Mouse (Mus musculus) layer of hippocampus, adult 18-20 months (tissue): Measurements from ENCODE around the gene Bbx. TPM values are rescaled to one million over a fixed set of nuclear protein-coding genes. Genes with fewer than 3 reads are reported as not detected.
A peak's percentile ranks its signal among the peaks of the same experiment; 100 is the strongest.

Experiments
- DNase-seq, 2 experiments: peaks; one replicate each; pipeline ENCODE4 v3.0.0; 2022; ENCODE audit warnings: low spot score in 2 of 2
- total RNA-seq, 2 experiments: library from RNA; stranded (reverse); gene quantifications; 2 replicates each; pipeline ENCODE4 v1.2.3; 2021

Bbx gene
- total RNA-seq, 2 experiments from 2014 or later: 28.0 to 30.0 TPM

DNA sequence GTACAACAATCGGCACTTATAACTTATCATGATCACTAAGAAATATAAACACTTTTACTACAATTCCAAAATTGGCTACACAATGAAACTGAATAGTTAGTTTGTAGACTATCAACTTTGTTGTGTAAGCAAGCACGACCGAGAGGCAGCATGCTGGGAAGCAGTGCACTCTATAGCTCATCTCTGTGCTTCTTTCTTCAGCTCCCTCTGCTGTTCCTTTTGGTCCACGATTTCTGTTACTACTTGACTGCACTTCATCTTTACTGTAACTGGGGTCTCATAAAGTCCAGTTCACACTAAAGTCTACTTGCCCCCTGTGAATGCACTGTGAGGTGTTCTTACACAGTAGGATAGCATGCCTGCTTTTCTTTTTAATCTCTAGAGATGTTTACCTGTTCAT, 189.7 kb downstream of the Bbx start:
- no peak for DNase-seq

DNA sequence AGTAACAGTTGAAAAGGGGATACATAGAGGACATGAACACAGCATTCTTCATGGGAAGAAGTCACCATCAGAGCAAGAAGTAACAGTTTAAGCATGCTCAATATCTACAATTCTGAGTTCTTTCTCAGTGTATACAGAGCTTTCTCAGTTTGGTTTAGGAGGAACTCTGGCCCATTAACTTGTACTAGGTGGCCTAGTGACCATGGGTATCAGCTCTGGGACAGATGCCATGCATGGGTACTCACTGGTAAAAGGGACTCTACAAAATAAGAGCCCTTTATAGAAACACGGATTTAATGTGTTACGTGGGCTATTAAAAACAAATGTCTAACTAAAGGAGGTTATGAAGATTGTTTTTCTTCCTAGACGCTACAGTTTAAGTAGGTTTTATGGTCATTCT, 190.6 kb downstream of the Bbx start:
- no peak for DNase-seq

DNA sequence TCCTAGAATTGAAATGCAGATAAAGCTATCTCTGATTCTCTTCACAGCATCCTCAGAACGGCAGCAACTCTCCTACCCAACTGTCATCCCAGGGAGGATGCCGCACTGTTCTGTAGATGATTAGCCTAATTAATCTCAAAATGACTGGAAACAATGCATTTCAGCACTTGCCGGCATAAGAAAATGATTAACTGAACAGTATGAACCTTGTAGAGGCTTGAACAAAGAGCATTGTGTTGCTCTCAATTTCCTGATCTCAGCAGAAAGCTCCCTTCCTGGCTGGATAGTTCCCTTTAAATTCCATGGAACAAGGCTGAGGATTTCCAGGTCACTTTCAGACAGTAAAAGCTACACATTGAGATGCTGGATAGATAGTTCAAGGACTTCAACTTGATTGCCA, 197.0 kb downstream of the Bbx start:
- no peak for DNase-seq

DNA sequence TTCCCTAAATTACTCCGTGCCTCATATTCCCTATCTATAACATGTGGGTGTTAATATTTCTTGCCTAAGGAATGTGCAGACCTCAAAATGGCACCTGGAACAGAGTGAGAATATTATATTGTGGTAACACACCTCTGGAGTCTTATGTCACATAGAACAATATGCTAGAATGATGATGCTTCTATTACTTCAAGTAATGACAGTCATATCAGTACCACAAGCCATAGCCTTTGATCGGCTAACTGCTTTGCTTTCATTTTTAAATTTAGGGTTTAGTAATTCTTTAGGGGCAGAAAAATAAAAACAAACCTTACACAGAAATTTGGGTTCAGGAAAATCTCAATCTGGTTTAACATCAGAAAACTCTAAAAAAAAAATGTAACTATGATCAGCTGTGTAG, 201.6 kb downstream of the Bbx start:
- DNase-seq: no peak

DNA sequence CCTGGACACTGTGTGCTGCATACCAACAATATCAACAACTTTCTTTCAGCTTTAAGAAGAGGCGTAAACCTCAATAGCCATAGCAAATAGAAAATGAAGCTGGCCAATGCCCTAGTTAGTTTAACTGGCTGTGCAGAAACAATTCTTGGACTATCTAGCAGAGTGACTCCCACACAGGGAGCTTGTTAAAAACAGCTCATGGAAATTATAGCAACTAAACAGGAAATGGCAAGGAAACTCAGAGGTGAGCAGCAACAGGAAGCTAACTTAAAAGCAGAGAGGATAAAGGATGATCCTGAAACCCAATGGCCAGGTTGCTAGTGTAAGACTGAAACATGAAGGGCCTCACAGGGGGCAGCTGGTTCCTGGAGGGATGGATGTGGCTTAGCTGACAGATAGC, 203.4 kb downstream of the Bbx start:
- DNase-seq: no peak

DNA sequence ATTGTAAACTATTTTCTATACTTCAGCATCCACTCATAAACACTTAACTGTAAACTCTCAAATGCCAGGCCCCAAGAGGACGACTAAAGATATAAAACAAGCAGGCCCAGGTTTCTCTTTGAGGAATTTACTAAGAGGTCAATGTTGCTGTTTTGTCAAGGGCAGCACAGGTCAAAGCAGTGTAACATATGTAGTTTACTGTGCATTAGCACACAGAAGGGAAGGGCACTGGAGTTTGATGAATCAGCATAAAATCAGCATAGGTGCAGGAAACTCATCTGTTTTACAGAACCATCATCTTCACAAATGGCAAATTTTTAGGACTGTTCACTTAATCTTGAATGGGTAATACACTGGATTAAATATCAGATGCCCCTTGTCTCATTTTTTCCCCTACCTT, 205.9 kb downstream of the Bbx start:
- no peak for DNase-seq

DNA sequence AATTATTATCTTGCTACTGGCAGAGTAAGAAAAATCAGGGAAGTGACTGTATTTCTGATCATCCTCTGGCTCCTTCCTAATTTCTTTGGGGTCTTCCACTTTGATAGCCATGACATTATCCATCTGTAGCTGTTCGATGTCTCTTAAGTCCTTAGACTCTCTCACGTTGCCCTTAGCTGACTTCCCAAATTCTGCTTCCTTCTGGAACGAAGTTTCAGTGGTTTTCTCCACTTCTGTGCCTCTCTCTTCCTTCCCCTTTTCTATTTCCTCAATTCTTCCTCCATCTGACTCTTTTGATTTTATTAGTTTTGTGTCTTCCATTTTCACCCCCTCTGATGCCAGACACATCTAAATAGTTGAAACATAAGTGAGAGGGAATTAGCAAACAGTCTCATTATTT, 207.2 kb downstream of the Bbx start:
- no peak for DNase-seq

DNA sequence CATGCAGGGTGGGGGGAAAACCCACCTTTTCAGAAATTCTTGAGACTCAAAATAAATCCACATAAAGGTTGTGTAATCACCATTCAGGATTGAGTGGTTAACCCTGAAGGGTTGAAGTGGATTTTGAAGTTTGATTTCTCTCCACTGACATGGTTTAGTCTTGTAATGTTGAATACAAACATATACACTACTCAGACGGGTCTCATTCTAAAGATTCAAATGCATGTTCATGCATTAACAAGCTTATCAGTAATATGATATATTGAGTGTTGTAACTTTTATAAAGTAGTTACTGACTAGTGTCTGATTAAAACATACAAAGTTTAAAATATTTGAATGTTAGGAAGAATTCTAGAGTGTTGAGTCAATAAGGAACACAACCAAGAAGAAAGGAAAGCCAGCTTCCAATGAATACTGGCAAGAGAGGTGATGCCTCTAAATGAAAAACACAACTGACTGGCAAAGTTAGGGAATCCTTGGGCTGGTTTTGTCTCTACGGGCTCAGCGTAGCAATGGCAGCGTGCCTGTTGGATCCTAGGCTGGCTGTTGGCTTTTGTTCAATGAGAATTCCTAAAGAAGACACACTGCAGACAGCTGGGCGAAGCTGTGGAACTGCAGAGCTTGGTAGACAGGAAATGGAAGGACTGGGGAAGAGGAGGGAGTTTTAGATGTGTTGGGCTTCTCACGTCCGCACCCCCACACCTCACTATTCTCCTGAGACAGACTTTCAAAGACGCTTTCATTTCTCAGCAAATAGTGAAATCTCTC, 211.3 kb downstream of the Bbx start:
- peak; percentile 12 to 21 for DNase-seq

DNA sequence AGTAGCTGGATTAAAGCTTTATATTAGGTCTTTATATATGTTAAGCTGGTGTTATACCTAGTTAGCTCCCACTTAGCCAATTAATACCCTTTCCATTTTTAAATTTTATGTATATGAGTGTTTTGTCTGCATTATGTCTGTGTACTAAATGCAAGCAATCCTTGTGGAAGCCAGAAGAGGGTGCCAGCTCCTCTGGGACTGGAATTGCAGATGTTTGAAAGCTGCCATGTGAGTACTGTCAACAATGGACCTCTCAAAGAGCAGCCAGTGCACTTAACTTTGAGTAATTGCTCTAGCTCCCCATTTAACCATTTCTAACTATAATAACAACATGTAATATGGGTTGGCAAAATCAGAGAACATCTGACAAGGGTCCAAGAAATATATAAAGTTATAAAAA, 215.1 kb downstream of the Bbx start:
- no peak for DNase-seq

DNA sequence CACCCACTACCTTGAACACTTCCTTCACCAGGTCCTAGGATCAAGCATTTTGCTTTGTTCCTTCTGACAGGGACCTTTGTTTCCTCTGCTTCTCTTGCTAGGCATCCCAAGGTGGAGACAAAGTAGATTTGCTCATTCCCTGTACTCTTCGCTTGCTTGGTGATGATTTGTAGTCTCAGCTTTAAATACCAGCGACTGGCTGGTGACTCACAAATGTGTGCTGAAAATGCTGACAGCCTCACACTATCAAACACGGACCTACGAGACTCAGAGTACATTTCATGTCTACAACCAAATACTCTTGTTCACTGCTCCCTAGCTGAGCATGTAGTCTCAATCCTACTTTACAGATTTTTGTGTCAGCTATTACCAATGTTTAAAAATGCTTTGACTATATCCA, 220.5 kb downstream of the Bbx start:
- DNase-seq: peak in 1 of 2 experiments; percentile 18

DNA sequence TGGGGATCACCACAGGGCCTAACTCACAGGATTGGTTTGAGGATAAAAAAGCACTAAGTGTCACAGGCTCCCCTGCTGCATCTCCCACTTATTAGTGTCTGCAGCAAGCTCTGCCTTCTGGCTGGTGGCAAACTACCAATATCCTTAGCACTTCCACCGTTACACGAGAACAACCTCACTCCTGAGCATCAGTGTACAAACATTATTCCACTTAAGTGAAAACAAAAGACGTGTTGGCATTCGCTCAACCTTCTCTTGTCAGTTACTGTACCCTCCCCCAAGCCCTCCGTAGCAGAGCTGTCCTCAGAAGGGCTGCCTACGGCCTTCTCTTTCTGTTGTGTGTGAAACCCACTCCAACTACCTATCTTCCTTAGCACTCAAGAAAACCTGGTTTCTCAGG, 221.0 kb downstream of the Bbx start:
- DNase-seq: no peak

DNA sequence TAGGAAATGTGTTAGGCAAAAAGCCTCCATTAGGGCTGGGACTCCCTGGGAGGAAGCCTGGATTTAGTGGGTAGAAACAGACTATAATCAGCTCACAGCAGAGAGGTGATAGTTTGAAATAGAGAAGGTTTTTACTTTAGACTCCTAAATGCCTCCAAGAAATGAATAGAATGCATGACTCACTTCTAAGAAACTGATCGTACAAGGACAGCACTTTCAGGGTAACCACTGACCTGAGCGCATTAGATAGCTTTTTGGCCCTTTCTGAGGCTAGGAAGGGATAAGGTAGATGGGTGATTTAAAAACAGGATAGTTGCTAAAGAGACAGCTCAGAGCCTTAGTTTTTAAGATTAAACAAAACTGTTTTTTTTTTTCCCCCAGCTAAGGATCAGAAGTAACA, 221.4 kb downstream of the Bbx start:
- DNase-seq: no peak

DNA sequence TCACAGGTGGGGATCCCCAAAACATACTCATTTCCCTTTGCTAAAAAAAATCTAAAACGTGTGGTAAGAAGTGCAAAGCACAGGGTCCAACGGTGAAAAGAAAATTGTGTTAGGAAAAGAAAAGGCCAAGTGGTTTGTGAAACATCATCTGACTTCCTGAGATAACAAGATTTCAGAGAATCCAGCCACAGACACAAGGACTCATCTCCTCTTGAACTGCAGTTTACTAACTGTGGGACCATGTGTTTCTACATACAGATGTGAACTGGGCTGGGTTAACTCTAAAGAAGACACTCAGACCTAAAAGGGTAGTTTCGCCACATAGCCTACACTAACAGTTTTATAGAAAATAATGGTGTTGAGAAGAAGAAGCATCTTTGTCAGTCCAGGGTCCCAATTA, 227.2 kb downstream of the Bbx start:
- no peak for DNase-seq

DNA sequence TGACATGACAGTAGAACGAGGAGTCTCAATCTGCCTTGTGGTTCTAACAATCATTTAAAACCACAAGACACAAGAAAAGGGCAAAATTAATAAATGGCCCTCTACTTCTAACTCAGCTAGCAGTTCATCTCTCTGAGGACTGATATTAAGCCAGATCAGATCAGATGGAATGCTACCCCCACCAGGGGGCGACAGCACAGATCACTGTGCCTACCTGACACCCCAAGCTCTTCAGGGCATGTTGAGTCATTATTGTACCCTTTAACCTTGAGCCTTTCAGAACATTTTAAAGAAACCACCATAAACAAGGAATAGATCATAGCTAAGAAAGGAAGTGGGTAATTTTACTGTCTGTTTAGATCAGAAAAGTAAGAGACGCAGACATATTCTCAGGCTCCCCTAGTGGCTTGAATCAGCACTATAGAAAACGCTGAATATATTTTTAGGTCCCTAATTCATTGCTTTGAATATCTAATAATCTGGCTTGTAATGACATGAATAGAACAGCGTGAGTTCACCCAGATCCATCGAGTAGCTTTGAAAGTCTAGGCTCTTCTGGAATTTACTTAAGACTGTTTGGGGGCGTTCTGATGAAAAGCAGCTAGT, 230.5 kb downstream of the Bbx start:
- peak in 1 of 2 experiments; percentile 37 for DNase-seq

DNA sequence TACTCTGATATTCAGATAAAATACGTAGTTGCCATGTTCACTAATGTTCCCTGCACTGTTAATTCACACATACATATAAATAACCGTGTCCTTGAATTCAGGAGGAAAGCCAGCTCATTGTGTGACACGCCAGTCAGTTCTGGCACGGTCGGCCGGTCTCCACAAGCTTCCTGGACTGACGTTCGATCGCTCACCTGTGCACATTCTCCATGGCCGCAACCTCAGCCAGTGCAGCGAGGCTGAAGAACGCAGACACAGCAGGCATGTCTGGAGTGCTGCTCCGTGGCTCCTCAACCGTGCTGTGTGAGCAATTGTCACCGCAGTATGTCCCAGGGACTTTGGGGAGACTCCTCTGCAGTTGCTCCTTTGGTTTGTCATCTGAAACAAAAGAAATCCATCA, 232.0 kb downstream of the Bbx start:
- no peak for DNase-seq

DNA sequence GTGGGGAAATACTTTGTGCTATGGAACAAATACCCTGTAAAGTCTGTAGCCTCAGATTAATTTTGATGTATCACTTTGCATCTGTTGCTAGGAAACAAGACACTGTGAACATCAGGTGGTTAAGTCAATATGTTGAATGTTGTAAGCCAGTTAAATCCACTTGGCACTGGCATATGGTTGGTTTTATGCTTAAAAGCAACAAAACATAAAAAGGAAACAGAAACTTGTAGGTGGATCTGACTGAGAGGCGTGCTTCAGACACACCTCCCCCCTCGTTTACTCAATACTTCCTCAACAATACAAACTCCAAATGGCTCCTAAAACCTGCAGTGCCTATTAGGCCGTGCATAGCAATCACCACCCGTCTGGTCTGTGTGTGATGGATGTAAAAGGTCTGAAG, 236.1 kb downstream of the Bbx start:
- DNase-seq: peak; percentile 30 to 82

DNA sequence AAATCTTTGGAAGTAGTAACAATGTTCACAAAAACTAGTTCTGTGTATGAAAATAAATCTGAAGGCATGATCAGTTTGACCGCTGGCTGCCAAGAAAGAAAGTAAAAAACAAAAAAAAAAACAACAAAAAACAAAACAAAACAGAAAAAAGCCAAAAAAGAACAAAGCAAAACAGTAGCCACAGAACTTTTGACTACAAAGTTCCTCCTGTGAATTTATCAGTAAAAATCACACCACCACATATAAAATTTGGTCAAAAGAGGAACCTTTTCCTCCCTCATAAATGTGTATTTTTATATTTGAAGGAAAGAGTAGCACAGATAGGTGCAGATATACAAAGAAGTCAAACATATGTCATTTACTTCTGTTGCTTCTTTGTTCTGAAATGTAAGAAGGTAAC, 239.6 kb downstream of the Bbx start:
- no peak for DNase-seq

DNA sequence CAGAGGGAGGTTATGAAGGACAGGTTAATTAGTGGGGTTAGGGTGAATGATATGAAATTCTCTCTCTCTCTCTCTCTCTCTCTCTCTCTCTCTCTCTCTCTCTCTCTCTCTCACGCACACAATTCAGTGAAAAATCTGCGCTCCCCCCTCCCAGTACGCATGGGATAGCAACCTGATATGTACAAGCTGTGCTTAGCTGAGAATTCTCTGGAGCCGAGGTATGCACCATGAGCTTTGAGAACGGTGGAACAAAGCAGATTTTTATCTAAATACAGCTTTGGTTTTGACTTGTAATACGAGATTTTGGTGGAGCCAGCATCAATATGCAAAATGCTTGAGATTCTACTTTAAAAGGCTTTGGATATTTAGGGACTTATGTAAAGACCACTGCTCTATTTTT, 243.1 kb downstream of the Bbx start:
- DNase-seq: no peak

DNA sequence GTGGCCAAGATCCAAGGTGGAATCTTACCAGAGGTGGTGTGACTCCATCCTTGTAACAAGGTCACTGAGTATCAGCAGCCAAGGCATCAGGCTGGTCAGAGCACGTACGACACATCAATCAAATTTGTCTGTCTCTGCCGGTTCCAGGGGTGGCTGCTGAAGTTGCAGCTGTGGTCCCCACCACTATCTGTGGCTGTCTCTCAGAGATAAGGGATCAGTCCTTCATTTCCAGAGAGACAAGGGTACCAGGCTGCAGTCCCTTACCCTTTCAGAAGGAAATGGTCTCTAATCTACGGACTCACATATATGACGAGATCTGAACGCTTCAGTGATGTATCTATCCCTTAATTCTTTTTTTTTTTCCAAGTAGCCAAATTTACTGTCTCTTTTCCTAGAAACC, 245.6 kb downstream of the Bbx start:
- no peak for DNase-seq

DNA sequence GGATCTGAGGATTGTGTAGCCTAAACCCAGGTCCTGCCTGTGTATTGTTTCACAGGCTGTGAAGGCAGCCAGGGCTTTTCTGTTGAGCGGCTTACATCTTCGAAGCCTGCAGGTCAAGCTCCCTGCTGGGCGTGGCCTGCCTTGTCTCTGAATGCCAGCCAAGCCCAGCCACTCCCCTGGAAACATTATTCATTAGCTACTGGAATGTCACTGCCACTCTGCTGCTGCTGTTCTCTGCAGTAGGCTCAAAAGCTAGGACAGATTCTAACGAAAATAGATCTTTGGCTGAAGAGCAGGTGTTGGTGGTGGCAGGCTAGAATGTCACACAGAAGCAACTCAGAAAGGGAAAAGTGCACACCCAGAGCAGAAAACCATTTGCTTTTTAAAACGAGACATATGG, 247.1 kb downstream of the Bbx start:
- DNase-seq: peak in 1 of 2 experiments; percentile 32

DNA sequence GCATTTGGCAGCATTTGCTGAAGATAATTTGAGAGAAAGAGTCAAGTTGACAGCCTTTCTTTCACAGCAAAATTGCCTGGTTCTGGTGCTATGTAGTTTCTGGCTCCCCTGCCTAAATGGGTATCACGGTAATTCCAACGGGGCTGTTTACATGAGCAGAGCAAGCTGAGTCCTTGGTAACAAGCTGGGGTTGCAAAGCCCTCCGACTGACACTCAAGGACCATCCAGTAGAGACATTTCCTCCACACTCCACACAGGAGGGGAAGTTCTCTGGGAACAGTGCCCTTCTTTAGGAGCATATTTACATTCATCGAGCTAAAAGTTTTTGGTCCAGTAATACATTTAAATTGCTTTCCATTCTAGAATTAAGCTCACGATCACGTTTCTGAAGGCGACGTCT, 249.2 kb downstream of the Bbx start:
- DNase-seq: no peak

DNA sequence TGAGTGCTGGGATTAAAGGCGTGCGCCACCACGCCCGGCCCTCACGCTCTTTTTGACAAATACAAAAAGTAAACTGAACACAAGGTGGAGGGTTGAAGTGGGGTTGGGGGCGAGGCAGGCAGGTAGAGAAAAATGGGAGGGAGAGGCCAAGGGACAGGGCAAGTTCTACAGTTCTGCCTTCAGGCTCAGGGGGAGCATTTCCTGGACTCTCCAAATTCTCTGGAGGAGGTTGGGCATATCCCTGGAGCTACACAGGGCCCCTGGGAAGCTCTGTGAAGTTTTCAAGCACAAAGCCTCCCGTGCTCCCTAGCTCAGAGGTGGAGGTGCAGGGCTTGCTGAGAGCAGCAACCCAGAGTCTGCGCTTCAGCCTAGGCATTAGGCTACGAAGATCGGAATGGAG, 249.6 kb downstream of the Bbx start:
- no peak for DNase-seq

DNA sequence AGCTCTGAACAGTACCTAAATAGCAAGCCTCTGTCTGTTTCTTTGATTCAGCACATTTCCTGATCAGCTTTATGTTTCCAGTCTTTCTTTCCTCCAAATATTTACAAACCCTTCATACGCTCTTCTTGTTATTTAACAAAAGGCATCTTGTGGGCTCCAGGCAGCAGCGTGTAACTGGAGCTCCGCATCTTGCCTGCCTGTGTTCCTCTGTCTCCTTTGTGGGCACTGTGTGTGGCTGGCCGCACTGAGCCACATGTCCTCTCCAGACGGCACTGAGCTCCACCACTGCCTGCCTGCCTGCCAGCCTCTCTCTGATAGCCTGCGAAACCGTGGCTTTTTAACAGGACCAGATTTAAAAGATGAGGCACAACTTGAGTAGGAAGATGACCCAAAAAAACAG, 259.4 kb downstream of the Bbx start:
- no peak for DNase-seq
